Mouse (Mus musculus) lung, adult 2 months (tissue): ENCODE data around the gene Tbce.

Source experiments
- CTCF ChIP-seq: fragments of 200-500 bp; IDR thresholded peaks from 2 replicates; pipeline ENCODE4 v1.5.1; 2011; ENCODE audit warnings: mild to moderate bottlenecking, low read length, control low read depth; ENCODE audit not compliant: insufficient read depth
- POLR2A ChIP-seq: fragments of 200-500 bp; IDR thresholded peaks from 2 replicates; pipeline ENCODE4 v1.6.1; 2011; ENCODE audit warnings: low read depth, mild to moderate bottlenecking, control low read depth, low read length, borderline replicate concordance; ENCODE audit errors: extremely low read depth

DNA sequence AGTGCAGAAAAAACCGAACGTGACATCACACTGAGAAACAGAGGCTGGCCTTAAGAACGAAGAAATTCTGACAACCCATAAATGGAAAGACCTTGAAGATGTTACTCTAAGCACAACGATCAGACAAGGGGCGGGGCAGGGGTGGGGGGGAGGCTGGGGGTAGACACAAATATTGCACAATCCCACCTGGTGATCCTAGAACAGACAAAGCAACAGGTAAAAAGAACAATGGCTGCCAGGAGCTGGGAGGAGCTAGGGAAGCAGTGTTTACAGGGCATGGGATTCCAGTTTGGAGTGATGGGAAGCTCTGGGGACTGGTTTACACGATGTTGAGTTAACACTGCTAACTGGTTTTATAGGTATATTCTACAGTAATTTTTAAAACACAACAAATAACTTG, 23.8 kb downstream of the Tbce start:
- TF ChIP-seq CTCF: no peak
- TF ChIP-seq POLR2A: no peak
